Mouse (Mus musculus): ENCODE data around the gene Fdx1l.

The Fdx1l gene

GRCm38 (mm10) chr9:21073044-21073840, at the start of gene Fdx1l, which contains the start of gene Gm49373:
Gene Fdx1l (minus strand): TSS chr9:21073614.
Gene Gm49373 (minus strand): TSS chr9:21073096.
- DNase-seq: peak; percentile 91

GRCm38 (mm10) chr9:21121483-21121882, 48.1 kb upstream of the Fdx1l start:
- no peak for DNase-seq

GRCm38 (mm10) chr9:21117073-21117472, 43.7 kb upstream of the Fdx1l start:
- DNase-seq: no peak

GRCm38 (mm10) chr9:21115105-21115504, 41.7 kb upstream of the Fdx1l start:
- no peak for DNase-seq

DNA sequence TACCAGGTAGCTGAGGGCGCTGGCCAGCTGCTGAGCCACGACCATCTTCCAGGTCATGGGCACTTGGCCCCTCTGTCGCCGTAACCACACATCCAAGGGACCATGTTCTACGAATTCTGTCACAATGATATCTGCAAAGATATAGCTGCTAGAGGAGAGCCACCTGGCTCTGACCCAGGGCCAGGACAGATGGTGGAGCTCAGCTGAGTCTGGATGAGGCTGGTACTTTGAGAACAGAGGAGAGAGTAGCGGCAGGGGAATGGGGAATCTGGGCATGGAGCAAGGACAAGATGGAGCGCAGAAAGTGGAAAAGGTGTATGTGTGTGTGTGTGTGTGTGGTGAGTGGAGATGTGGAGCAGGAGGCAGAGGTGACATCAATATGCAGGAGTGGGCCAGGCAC, 40.8 kb upstream of the Fdx1l start:
- no peak for DNase-seq

DNA sequence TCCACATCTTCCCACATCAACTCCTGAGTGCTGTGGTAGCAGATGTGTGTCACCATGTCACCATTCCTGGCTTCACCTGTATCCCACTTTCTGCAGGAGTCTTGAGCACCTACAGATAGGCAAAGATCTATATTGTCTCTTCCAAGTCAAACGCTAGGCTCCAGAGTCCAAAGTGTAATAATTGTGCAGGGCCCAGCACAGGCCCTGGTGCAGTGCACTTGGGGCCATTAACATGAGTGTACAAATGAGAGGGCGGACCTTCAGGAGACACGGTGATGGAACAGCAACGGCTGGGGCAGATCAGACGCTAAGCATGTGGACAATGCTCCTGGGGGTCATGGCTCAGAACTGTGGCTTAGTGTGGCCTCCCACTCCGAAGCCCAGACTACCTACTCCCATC, 40.3 kb upstream of the Fdx1l start:
- DNase-seq: no peak

DNA sequence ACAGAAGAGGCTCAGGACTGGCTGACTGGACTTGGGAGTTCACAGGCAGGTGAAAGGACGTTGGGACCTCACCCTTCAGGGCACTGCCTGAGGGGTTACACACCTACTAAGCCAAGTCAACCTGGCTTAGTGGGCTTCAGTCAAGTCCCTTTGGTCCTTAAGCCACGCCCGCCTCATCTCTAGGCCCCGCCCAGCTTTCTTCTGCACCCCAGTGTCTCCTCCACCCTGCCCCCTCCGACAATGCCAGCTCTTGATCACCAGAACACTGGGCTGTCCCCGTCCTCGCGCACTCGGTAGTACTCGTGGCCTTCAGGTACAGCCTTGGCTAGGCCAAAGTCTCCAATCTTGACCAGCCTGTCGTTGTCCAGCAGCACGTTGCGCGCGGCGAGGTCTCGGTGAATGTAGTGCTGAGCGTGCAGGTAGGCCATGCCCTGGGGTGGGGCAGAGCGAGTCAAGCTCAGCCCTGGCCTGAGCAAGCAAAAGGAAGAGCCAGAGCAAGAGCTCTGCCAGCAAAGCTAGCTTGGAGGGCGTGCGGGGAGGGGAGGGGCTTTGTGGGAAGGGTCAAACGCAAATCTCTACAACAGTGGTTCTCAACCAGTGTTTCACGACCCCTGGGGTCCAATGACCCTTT, 34.3 kb upstream of the Fdx1l start:
- no peak for DNase-seq

- no peak for DNase-seq
Observed at GRCm38 (mm10) chr9:21105760-21106564, 32.5 kb upstream of the Fdx1l start.

DNA sequence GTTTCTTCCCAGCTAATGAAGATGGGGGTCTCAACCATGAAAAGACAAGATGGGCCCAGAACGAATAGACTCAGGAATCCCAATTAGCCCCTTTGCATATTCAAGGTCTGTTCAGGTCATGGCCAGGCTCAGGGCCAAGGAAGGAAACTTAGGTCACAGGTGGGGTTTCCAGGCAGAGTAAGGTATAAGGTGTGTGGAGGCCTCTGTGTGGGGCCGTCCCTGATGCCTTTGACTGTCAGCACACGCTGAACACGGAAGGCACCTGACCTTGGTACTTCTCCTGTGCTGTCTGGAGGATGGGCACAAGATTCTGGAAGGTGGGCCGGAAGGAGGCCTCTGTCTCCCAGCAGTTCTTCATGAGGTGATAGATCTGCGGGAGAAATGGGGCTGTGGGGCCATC, 31.4 kb upstream of the Fdx1l start:
- no peak for DNase-seq

GRCm38 (mm10) chr9:21102076-21102475, 28.7 kb upstream of the Fdx1l start:
- no peak for DNase-seq

- DNase-seq: no peak
Observed at GRCm38 (mm10) chr9:21100447-21101161, 27.2 kb upstream of the Fdx1l start.

DNA sequence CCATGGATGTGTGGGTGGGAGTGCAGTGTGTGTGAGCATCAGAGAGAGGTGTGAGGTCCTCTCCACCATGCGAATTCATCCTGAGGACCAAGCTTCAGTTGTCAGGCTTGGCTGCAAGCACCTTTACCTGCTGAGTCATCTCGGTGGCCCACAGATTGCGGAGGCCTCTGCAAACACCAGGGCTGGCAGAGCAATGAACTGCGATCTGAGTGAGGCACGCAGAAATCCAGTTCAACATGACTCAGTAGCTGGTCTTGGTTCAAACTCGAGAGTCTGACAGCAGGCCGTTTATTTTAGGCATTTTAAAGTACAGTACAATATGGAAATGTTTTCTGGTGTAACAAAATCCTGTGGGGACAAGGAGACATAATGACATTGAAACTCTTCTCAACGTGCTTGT, 24.4 kb upstream of the Fdx1l start:
- DNase-seq: no peak

- no peak for DNase-seq
Observed at GRCm38 (mm10) chr9:21095958-21096357, 22.5 kb upstream of the Fdx1l start.

- no peak for DNase-seq
Observed at GRCm38 (mm10) chr9:21093423-21093822, 20.0 kb upstream of the Fdx1l start.

DNA sequence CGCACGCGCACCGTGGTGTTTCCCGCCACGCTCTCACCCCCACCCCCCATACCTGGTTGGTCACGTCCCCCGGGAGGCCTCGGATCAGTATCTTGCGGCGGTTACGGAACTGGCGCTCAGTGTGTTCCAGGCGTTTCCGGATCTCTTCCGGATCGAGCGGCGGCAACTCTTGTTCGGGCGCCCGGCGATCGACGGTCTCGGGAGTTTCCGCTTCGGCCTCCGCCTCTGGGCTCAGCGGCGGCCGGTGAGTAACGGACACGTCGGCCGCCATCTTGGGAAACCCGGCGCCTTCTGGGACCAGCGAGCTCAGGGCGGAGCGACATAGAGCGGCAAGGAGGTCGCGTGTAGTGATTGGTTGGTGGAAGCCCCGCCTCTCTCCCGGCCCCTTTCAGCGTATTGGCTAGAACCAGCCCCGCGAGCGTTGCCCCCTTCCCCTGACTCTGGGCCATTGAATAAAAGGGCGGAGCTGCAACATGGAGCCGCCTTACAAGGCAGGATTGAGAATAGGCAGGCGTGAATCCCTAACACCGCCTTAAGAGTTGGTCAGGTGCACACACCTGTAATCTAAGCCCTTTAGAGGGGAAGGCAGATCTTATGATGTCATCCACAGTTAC, 18.4 kb upstream of the Fdx1l start, which contains the start of the genes Gm38431 and Raver1:
Gene Gm38431 (minus strand): TSS at position 291 of the 614 bp plus-strand sequence.
Gene Raver1 (minus strand): TSS at position 302 of the 614 bp plus-strand sequence.
- DNase-seq: peak; percentile 98

DNA sequence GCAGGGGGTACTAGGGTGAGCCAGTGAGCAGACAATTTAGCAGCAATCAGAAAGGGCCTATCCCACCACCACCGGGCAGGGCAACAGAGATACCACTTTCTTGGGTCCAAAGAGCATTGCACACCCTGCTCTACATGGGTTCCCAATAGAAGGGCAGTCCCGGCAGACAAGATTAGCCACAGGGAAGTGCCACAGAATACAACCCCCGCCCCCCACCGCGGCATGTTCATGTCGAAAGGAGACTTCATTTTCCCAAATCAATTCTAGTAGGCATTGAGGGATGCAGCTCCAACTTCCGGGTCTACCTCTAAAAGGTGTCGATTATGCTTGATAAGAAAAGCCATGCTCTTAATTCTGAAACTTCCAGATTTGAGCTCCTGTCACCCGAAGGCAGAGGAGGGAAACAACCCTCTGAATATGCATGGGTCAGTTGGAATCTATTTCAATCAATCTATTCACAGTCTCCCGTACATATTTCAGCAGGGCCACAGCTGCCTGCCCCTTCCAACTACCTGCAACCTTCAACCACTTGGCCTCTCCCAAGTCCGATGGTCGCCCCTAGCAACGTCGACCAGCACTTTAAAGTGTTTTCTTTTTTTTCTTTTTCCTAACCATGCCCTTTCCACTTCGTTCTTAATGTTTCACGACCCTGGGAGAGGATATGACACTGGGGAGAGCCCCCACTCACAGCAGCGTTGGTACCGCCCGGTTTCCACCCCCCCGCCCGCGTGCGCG, 17.7 kb upstream of the Fdx1l start:
- DNase-seq: no peak

DNA sequence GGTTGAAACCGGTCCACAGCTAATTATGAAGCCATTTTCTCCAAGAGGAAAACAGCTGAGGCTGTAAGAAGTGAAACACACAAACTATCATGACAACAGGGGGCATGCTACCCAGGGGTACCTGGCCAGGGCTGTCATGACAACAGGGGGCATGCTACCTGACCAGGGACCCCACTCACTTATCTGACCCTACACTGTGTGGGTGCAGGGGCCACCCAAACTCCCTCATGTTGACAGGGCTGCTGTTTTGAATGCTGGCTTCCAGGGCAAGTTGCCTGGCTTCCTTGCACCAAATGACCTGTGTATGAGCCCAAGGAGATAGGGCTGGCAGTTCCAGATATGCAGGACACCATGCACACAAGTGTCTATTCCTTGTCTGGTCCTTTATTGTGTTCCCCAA, 17.1 kb upstream of the Fdx1l start:
- no peak for DNase-seq

DNA sequence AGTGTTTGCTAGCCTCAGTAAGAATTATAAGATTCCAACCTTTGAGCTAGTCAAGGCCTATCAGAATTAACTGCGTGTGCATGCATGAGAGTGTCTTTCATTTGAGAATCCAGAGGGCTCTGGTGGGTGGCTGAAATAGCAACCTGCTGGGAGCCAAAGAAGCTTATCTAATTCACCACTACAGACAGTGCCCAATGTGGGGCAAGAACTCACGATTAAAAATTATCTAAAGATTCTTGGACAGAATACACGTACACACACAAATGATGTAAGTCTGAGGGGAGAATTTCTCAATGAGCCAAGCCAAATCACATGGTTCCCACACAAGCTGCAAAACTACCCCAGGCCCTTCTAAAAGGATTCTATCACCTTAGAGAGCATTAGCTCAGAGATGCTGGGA, 9.9 kb upstream of the Fdx1l start:
- no peak for DNase-seq

DNA sequence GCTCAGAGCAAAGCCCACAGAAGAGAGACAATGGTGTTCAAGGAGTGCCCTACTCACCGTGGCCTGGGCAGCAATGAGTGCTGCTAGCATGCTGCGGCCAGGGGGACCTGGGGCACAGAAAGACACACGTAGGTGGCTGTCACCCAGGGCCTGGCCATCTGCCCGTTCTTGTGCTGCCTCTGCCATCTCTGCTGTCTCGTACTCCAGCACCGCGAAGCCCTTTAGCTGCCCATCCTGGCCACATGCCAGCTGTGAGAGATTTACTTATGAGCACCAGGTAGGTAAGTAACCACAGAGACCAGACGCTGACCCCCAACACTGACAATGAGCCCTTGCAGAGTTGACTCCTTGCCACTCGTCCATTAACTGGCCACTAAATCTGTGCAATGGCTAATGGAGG, 7.7 kb upstream of the Fdx1l start:
- DNase-seq: no peak

DNA sequence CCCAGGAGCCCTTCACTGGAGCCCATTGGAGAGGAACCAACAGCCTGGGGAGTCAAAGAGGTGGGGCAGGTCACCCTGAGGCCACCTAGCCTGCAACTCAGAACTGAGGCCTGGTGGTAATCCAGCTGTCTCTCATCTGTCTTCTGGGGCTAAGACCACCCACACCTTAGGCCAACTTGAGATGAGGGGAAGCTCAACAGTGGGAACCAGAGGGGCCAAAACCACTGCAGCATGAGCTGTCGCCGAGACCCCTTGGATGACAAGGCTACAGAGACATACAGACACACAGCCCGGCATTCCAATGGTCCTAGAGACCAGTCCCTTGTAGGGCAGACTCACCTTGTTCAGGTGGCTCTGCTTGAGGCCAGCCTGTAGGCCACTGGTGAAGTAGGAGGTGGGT, 2.2 kb upstream of the Fdx1l start:
- DNase-seq: no peak

GRCm38 (mm10) chr9:21074173-21074572, 759 bp upstream of the Fdx1l start:
- no peak for DNase-seq

GRCm38 (mm10) chr9:21072641-21073040, 773 bp downstream of the Fdx1l start:
- DNase-seq: no peak
